Mouse (Mus musculus) hindbrain, embryonic 10.5 days (tissue): Measurements from ENCODE around the gene Tmem38b. TPM values are rescaled to one million over a fixed set of nuclear protein-coding genes. Genes with fewer than 3 reads are reported as not detected.

Experiments
- polyA plus RNA-seq: library from polyadenylated mRNA; unstranded; fragments of >200 nt; fragmentation: Nextera tagmentation; extraction: Ambion mirVana; gene quantifications from 2 replicates; pipeline ENCODE4 v1.2.1, GENCODE M21; 2016

Gene Tmem38b
- polyA plus RNA-seq, 1 experiment from 2014 or later = 3.8 TPM

Other genes starting within 250 kb of the Tmem38b start
- 23.2 and 26.0 TPM in 2 replicates for gene Fsd1l, start 194.6 kb upstream of the Tmem38b start, polyA plus RNA-seq
- gene Fktn, start 112.0 kb upstream of the Tmem38b start, polyA plus RNA-seq = 17.8 and 23.9 TPM in 2 replicates
- 0.85 and 1.7 TPM in 2 replicates for gene Tal2, start 46.3 kb upstream of the Tmem38b start, polyA plus RNA-seq